Comparison of ENCODE assay signal across 8 mouse cellular contexts in genomic region chr1:93477758-93478585, GRCm38 (mm10). TPM values are rescaled to one million over a fixed set of nuclear protein-coding genes. Genes with fewer than 3 reads are reported as not detected.
DNase-seq lines count a peak whose midpoint lies in the region; ATAC-seq and TF ChIP-seq lines count a peak whose summit lies in the region.

No protein-coding gene starts in this region.

- ATAC-seq in activated CD4-positive, CD25-positive, alpha-beta regulatory T cell, adult 4 months = peak; percentile 77

- no peaks in the 10 kb centered on the region for H3K27me3 ChIP-seq in megakaryocyte, embryonic 14.5 days (replicated peaks)

- no peaks in the 10 kb centered on the region; the same call in 1 of the 2 replicates for H3K4me1 ChIP-seq in cortical plate, adult 2 months (ENCODE audit: control insufficient read depth, insufficient read depth, low read length)
- H3K4me1 ChIP-seq in megakaryocyte, embryonic 14.5 days = peaks cover 55% of the 10 kb centered on the region

- TF ChIP-seq POLR2A in cortical plate, adult 2 months (IDR thresholded peaks at IDR 0.05; ENCODE audit: extremely low read depth, insufficient read depth, low read length) = peak; percentile 63; the same call in 1 of the 2 replicates

- H3K27ac ChIP-seq in cortical plate, adult 2 months (ENCODE audit: insufficient read depth, low read length) = peak overlapping the region; percentile 94

- H3K36me3 ChIP-seq in megakaryocyte, embryonic 14.5 days (replicated peaks; ENCODE audit: low read length) = peaks cover 7% of the 10 kb centered on the region

- H3K9me3 ChIP-seq in megakaryocyte, embryonic 14.5 days = no peaks in the 10 kb centered on the region

- peak; percentile 97 to 98 for DNase-seq in gastrocnemius, adult 8-10 months (ENCODE audit: low spot score in 2 of 2)
- DNase-seq in hindlimb bud, embryonic 11.5 days (ENCODE audit: extremely low spot score, low read depth, low spot score) = peak; percentile 78
- DNase-seq in left cerebral cortex, adult 8-10 months (ENCODE audit: low spot score in 2 of 2) = peak; percentile 95 to 99
- peak; percentile 97 for DNase-seq in right cerebral cortex, postnatal 14 days
- peak; percentile 97 to 98 for DNase-seq in urinary bladder, postnatal 36 days (ENCODE audit: low spot score in 2 of 2)

- peak overlapping the region; percentile 69 for H3K4me3 ChIP-seq in cortical plate, adult 2 months (ENCODE audit: insufficient read depth, low read length)
- H3K4me3 ChIP-seq in megakaryocyte, embryonic 14.5 days (replicated peaks) = peak overlapping the region; percentile 96

- TF ChIP-seq CTCF in cortical plate, adult 2 months (IDR thresholded peaks at IDR 0.05; ENCODE audit: extremely low read depth, insufficient read depth, low read length) = peak; percentile 37

RNA-seq across cellular contexts. Expression of gene Hdlbp, which starts 0.6 kb away (rescaled TPM):
- polyA plus RNA-seq in activated CD4-positive, CD25-positive, alpha-beta regulatory T cell, adult 4 months (2017; shearing (Covaris generic)) = 10 to 100 TPM; 44.1 to 58.8 TPM
- polyA plus RNA-seq in cortical plate, adult 2 months (2012; rRNA removed) = 92.1 and 93.3 TPM in 2 replicates
- total RNA-seq in gastrocnemius, adult 8-10 months (2022) = 100 to 1,000 TPM; 315 to 387 (median 363) TPM
- 100 to 1,000 TPM; 148 to 174 (median 161) TPM for total RNA-seq in left cerebral cortex, adult 8-10 months (2022)
- 30.3 and 34.3 TPM in 2 replicates for polyA plus RNA-seq in megakaryocyte, embryonic 14.5 days (2012; ENCODE audit: insufficient read depth, low replicate concordance)

RNA-seq across cellular contexts. Expression of gene Farp2, which starts 33.9 kb away (rescaled TPM):
- under 1 TPM; 0.61 to 0.76 TPM for polyA plus RNA-seq in activated CD4-positive, CD25-positive, alpha-beta regulatory T cell, adult 4 months (2017; shearing (Covaris generic))
- polyA plus RNA-seq in cortical plate, adult 2 months (2012; rRNA removed) = 4.1 and 5.1 TPM in 2 replicates
- 10 to 100 TPM; 12.9 to 16.0 (median 15.2) TPM for total RNA-seq in gastrocnemius, adult 8-10 months (2022)
- total RNA-seq in left cerebral cortex, adult 8-10 months (2022) = 10 to 100 TPM; 12.2 to 13.9 (median 12.8) TPM
- polyA plus RNA-seq in megakaryocyte, embryonic 14.5 days (2012; ENCODE audit: insufficient read depth, low replicate concordance) = not detected in 2 replicates

Comparison
In these comparisons a context has a peak if more than half of its experiments do, and no peak if none do; other contexts are left out.
1. Peak in every context shown above with its lines: DNase-seq, ATAC-seq, H3K4me3 ChIP-seq and H3K27ac ChIP-seq.